Mouse (Mus musculus): ENCODE results near the gene 4933405L10Rik. TPM values are rescaled to one million over a fixed set of nuclear protein-coding genes. Genes with fewer than 3 reads are reported as not detected.
A peak's percentile ranks its signal among the peaks of the same experiment; 100 is the strongest.

The 4933405L10Rik gene
- polyA plus RNA-seq, 1 experiment: not detected

GRCm38 (mm10) chr8:105689256-105689982 is 18.0 kb upstream of the 4933405L10Rik start:
- TF ChIP-seq POLR2A (IDR thresholded peaks at IDR 0.05; ENCODE audit: insufficient read depth, low read depth, low read length) (no peak), CTCF (IDR thresholded peaks at IDR 0.05; ENCODE audit: insufficient read depth, low read depth, low read length) (no peak)
- no peak overlapping the region for H3K27ac ChIP-seq (ENCODE audit: insufficient read depth, low read depth, low read length)
- 76% methylated on average over 35 of the region's 35 CpGs for WGBS

GRCm38 (mm10) chr8:105689983-105690360 is 17.5 kb upstream of the 4933405L10Rik start:
- Histone ChIP-seq H3K4me3 (ENCODE audit: insufficient read depth, low read depth, low read length) (no peak overlapping the region), H3K27ac (ENCODE audit: insufficient read depth, low read depth, low read length) (no peak overlapping the region), H3K4me1 (ENCODE audit: control insufficient read depth, insufficient read depth, low read length) (peaks cover 11% of the 10 kb centered on the region)
- WGBS: 94% methylated on average over 9 of the region's 9 CpGs
- TF ChIP-seq POLR2A (IDR thresholded peaks at IDR 0.05; ENCODE audit: insufficient read depth, low read depth, low read length): no peak
- no peak for TF ChIP-seq CTCF (IDR thresholded peaks at IDR 0.05; ENCODE audit: insufficient read depth, low read depth, low read length)

More at GRCm38 (mm10) chr8:105689256-105689982, 18.0 kb upstream of the 4933405L10Rik start:
- H3K4me3 ChIP-seq (ENCODE audit: insufficient read depth, low read depth, low read length): no peak overlapping the region
- H3K4me1 ChIP-seq (ENCODE audit: control insufficient read depth, insufficient read depth, low read length): peaks cover 7% of the 10 kb centered on the region

- 90% methylated on average over 14 of the region's 14 CpGs for WGBS
- Histone ChIP-seq H3K4me3 (ENCODE audit: insufficient read depth, low read depth, low read length) (no peak overlapping the region), H3K4me1 (ENCODE audit: control insufficient read depth, insufficient read depth, low read length) (peaks cover 16% of the 10 kb centered on the region), H3K27ac (ENCODE audit: insufficient read depth, low read depth, low read length) (no peak overlapping the region)
- no peak for TF ChIP-seq POLR2A (IDR thresholded peaks at IDR 0.05; ENCODE audit: insufficient read depth, low read depth, low read length)
- TF ChIP-seq CTCF (IDR thresholded peaks at IDR 0.05; ENCODE audit: insufficient read depth, low read depth, low read length): no peak
These were observed 16.5 kb upstream of the 4933405L10Rik start for GRCm38 (mm10) chr8:105690978-105691377.

- H3K27ac ChIP-seq (ENCODE audit: insufficient read depth, low read depth, low read length): no peak overlapping the region
- 95% methylated on average over 11 of the region's 11 CpGs for WGBS
- H3K4me3 ChIP-seq (ENCODE audit: insufficient read depth, low read depth, low read length): no peak overlapping the region
- TF ChIP-seq CTCF (IDR thresholded peaks at IDR 0.05; ENCODE audit: insufficient read depth, low read depth, low read length) (no peak), POLR2A (IDR thresholded peaks at IDR 0.05; ENCODE audit: insufficient read depth, low read depth, low read length) (no peak)
- H3K4me1 ChIP-seq (ENCODE audit: control insufficient read depth, insufficient read depth, low read length): peaks cover 15% of the 10 kb centered on the region
These were observed 14.8 kb upstream of the 4933405L10Rik start for GRCm38 (mm10) chr8:105692449-105693182.

- WGBS: 4% methylated on average over 30 of the region's 30 CpGs
- peaks cover 15% of the 10 kb centered on the region for H3K4me1 ChIP-seq (ENCODE audit: control insufficient read depth, insufficient read depth, low read length)
- TF ChIP-seq CTCF (IDR thresholded peaks at IDR 0.05; ENCODE audit: insufficient read depth, low read depth, low read length) (no peak), POLR2A (IDR thresholded peaks at IDR 0.05; ENCODE audit: insufficient read depth, low read depth, low read length) (peak; percentile 48; the same call in 1 of the 2 replicates)
- H3K4me3 ChIP-seq (ENCODE audit: insufficient read depth, low read depth, low read length): peak overlapping the region; percentile 65
- 0 out of 2 replicates have a peak overlapping the region, but pooled peaks have one; percentile 22 for H3K27ac ChIP-seq (ENCODE audit: insufficient read depth, low read depth, low read length)
These were observed 13.8 kb upstream of the 4933405L10Rik start for GRCm38 (mm10) chr8:105693648-105694047.

- peaks cover 15% of the 10 kb centered on the region for H3K4me1 ChIP-seq (ENCODE audit: control insufficient read depth, insufficient read depth, low read length)
- H3K4me3 ChIP-seq (ENCODE audit: insufficient read depth, low read depth, low read length): peak overlapping the region; percentile 65
- peak overlapping the region; percentile 22; the same call in 1 of the 2 replicates for H3K27ac ChIP-seq (ENCODE audit: insufficient read depth, low read depth, low read length)
- WGBS: 5% methylated on average over 40 of the region's 40 CpGs
- no peak for TF ChIP-seq POLR2A (IDR thresholded peaks at IDR 0.05; ENCODE audit: insufficient read depth, low read depth, low read length)
- TF ChIP-seq CTCF (IDR thresholded peaks at IDR 0.05; ENCODE audit: insufficient read depth, low read depth, low read length): peak; percentile 23; the same call in 1 of the 2 replicates
These were observed 13.2 kb upstream of the 4933405L10Rik start for GRCm38 (mm10) chr8:105694051-105694799.

- Histone ChIP-seq H3K4me1 (ENCODE audit: control insufficient read depth, insufficient read depth, low read length) (peaks cover 23% of the 10 kb centered on the region), H3K4me3 (ENCODE audit: insufficient read depth, low read depth, low read length) (peak overlapping the region; percentile 65), H3K27ac (ENCODE audit: insufficient read depth, low read depth, low read length) (no peak overlapping the region)
- TF ChIP-seq POLR2A (IDR thresholded peaks at IDR 0.05; ENCODE audit: insufficient read depth, low read depth, low read length): no peak
- TF ChIP-seq CTCF (IDR thresholded peaks at IDR 0.05; ENCODE audit: insufficient read depth, low read depth, low read length): no peak
- 76% methylated on average over 30 of the region's 30 CpGs for WGBS
These were observed 12.2 kb upstream of the 4933405L10Rik start for GRCm38 (mm10) chr8:105695080-105695780.

GRCm38 (mm10) chr8:105697196-105697780 is 10.2 kb upstream of the 4933405L10Rik start:
- 92% methylated on average over 17 of the region's 17 CpGs for WGBS

More at GRCm38 (mm10) chr8:105697196-105697780, 10.2 kb upstream of the 4933405L10Rik start:
- peaks cover 30% of the 10 kb centered on the region for H3K4me1 ChIP-seq (ENCODE audit: control insufficient read depth, insufficient read depth, low read length)
- no peak for TF ChIP-seq POLR2A (IDR thresholded peaks at IDR 0.05; ENCODE audit: insufficient read depth, low read depth, low read length)
- TF ChIP-seq CTCF (IDR thresholded peaks at IDR 0.05; ENCODE audit: insufficient read depth, low read depth, low read length): no peak
- no peak overlapping the region for H3K27ac ChIP-seq (ENCODE audit: insufficient read depth, low read depth, low read length)
- H3K4me3 ChIP-seq (ENCODE audit: insufficient read depth, low read depth, low read length): no peak overlapping the region

Measured in olfactory bulb, adult 2 months (tissue).